Mouse (Mus musculus) erythroblast, adult 5-6 weeks (primary cell): ENCODE results near the gene Gtf3c5. TPM values are rescaled to one million over a fixed set of nuclear protein-coding genes. Genes with fewer than 3 reads are reported as not detected.

ENCODE experiments used
- ATAC-seq: replicated peaks from 2 replicates; pipeline ENCODE4 v1.8.0; 2016; ENCODE audit warnings: moderate number of reproducible peaks, mild to moderate bottlenecking, moderate TSS enrichment, inconsistent platforms; ENCODE audit not compliant: poor library complexity, low FRiP score, severe bottlenecking
- total RNA-seq, 2 experiments: library from RNA; stranded (forward) in 1 of 2; stranded (reverse) in 1 of 2; fragments of 150-400 nt in 1 of 2; fragments of 200-764, 138-1000 nt in 1 of 2; gene quantifications; 2 replicates each; pipeline versions ENCODE4 v1.2.3 to v1.2.4; 2015 to 2017; ENCODE audit warnings: low replicate concordance in 2 of 2

The Gtf3c5 gene
- total RNA-seq, 2 experiments from 2014 or later: 2.9 to 4.0 TPM

DNA sequence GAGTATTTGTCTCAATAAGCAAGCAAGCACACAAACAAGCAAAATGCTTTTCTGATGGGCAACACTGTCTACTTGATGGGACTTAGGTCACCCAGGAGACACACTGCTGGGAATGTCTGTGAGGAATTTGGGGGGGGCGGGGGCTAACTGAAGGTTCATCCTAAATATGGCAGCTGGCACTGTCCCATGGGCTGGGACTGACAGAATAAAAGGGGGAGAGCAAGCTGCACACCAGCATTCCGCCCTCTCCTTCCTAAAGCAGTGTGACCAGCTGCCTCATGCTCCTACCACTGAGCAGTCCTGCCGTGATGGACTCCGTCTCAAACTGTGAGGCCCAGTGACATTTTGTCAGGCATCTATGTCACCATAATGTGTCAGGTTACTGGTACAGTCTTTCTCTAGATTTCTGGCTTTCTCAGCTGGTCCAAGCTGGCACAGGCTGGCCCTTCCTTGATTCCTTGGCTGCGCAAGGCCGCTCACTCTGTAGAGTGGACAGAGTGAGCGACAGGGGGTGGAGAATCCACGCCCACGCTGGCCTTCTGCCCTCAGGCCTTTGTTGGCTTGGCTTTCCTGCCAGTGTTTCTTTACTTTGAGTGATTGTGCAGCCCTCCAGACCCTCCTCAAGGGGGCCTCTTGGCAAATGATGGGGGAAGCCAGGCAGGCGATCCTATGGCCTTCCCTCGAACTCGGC, 27.3 kb upstream of the Gtf3c5 start:
- no peak for ATAC-seq

DNA sequence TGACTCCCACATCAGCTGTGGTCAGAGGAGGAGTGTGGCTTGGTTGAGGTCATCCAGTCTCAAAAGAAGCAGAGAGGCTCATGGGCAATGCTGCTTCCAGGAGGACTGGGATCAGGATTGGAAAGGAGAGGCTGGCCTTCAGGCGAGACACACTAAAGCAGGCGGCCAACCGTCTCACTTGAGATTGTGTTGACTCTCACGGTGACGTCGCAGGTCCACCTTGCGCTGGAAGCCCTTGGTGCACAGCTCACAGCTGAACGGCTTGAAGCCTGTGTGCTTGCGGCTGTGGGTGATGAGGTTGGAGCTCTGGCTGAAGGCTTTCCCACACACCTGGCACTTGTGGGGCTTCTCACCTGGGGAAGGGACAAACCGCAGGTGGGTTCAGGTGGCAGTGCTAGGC, 26.3 kb upstream of the Gtf3c5 start:
- ATAC-seq: no peak

DNA sequence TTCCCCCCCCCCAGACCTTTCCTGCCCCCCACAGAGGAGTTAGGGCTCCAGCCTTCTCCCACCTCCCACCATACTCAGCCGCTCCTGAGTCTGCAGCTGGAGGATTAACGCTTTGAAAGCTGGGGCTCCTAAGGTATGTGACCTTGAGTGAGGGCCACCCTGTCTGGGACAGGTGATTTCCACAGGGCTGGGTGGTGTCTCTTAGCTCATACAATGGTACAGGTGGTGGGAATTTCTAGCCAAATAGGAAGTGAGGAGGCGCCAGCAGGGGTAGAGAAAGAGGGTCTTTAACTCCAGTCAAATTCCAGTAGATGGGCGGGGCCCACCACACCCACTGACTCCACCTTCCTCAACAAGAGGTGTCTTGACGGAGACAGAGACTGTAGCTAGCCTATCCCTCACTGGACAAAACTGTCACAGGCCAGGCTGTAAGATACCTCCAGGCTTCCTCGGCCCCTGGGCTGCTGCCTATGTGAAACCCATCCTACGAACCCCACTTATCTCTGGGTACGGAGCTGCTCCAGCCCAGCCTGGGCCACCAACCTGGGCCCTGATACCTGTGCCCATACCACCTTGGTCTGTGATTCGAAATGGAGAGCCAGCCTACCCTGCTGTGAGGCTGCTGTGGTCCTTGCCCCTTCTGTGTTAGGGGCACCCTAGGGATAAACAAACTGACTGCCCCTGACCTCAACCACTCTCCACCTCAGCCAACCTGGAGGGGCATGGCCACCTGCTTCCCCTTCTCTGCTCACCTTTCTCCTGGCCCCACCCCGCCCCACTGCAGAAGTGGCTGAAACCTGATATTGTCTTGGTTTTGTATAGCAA, 24.0 kb upstream of the Gtf3c5 start:
- peak; percentile 50 for ATAC-seq

DNA sequence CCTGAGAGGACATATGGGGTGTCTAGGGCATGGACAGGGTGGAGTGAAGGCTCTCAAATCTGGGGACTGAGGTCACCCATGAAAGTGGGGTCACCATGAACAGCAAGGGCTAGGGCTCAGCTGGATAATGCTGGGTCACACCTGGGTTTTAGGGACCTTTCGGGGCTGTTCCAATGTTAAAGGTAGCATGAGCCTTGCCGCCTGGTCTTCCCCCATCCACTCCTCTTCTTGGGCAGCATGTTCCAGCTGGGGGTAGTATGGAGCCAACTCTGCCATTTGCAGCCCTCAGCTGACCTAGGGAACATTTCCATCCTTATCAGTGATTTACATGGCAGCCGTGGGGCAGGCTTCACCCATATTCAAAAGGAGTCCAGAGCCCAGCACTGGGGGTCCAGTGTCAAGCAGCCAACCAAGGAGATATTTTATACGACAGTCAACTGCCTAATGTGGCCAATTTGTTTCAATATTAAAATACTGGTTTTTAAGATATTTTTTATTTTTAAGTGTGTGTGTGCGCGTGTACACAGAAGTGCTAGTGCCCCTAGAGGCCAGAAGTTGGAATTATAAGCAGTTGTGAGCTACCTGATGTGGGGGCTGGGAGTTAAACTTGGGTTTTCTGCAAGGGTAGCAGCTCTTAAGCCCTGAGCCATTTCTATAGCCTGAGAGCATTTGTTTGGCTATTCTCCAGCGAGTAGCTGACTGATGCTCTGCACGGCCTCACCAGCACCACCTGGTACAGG, 23.2 kb upstream of the Gtf3c5 start:
- ATAC-seq: peak; percentile 45; the same call in 1 of the 2 replicates

DNA sequence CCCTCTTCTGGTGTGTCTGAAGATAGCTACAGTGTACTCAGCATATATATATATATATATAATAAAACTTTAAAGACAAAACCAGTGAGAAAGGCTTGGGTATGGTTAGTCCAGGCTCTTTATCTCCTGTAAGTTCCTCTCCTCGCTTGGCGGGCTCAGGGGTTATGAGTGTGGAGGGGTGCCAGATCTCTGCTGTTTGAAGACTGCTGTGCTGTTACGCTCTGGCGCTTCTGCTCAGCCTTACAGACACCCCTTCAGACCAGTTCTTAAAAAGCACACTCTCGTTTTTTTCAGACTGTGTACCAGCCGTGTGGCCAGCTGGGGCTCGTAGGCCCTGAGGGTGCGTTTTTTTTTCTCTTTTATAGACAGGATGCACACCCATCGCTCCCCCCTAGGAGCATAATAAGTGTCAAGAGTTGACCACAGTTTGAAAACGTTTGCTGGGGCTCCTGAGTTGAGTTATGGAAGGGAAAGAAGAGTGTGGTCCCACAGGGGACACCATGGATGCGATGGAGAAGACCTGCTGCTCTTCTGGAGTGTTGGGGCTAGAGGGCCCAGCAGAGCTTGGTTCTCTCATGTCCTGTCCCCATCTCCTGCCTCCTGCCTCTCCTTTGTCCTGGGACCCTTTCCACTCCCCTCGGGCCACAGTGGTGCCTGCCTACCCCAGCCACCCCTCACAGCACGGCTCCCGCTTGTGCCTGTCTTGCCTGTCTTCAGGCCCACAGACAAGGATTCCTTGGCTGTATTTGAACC, 22.4 kb upstream of the Gtf3c5 start:
- ATAC-seq: no peak

DNA sequence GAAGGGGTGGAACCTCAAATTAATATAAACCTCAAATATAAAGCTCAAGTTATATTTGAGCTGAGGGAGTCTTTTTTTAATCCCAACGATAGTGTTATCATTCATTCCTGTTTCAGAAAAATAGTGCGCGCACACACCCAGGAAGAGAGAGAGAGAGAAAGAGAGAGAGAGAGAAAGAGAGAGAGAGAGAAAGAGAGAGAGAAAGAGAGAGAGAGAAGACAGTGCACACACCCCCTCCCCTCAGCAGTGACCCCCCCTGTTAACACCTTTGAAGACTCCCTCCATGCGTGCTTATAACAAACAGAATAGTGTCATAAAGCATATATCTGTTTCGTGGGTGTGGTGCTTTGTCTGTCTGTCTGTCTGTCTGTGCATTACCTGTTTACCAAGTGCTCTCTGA, 20.0 kb upstream of the Gtf3c5 start:
- no peak for ATAC-seq

DNA sequence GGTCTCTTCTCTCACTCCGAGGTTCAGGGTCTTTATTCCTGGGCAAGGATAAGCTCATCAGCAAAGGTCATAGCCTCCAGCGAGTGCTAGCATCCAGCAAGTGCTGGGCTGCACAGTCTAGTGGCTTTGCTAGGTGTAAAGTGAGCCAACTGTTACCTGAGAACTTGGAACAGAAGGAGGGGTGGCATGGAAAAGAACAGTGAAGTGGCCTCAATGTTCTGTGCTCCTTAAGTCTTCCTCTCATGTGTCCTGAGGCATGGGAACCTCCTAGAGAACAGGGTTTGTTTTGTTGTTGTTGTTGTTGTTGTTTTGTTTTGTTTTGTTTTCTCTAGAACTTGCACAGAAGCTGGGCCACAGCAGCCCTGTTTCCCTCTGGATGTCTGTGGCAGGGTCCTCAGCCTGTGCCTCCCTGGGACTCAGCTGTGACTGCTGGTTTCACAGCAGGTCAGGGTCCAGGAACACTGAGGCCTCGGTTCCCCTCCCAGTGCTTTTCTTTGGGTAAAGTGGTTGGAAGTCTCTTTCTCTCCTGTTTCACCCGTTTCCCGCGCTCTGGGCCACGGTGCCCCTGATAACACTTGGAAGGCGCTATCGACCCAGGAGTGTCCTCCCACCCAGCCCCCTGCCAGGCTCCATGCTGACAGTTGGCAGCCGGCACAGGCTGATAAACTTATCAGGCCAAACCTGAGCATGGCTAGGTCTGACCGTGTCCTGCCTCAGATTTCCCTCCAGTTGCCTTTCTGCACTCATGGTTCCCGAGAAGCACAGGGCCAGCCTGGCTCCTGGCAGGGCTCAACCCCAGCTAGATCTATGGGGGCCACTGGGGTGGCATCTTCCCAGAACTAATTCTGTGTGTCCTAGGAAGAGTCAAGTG, 18.4 kb upstream of the Gtf3c5 start:
- peak; percentile 82 for ATAC-seq

DNA sequence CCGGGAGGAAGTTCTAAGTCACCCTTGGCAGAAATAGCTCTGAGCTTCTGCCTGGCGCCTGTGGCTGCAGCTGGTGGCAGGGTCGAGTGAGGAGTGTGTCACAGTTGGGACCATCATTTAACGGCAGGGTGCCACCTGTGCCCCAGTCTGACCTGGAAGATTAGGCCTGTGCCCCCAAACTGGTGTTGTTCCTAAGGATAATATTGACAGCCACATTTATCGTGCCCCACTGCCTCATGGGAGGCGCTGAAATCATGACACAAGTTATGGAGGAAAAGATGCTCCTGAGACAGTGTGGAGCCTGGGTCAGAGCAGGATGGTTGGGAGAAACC, 16.0 kb upstream of the Gtf3c5 start:
- no peak for ATAC-seq

DNA sequence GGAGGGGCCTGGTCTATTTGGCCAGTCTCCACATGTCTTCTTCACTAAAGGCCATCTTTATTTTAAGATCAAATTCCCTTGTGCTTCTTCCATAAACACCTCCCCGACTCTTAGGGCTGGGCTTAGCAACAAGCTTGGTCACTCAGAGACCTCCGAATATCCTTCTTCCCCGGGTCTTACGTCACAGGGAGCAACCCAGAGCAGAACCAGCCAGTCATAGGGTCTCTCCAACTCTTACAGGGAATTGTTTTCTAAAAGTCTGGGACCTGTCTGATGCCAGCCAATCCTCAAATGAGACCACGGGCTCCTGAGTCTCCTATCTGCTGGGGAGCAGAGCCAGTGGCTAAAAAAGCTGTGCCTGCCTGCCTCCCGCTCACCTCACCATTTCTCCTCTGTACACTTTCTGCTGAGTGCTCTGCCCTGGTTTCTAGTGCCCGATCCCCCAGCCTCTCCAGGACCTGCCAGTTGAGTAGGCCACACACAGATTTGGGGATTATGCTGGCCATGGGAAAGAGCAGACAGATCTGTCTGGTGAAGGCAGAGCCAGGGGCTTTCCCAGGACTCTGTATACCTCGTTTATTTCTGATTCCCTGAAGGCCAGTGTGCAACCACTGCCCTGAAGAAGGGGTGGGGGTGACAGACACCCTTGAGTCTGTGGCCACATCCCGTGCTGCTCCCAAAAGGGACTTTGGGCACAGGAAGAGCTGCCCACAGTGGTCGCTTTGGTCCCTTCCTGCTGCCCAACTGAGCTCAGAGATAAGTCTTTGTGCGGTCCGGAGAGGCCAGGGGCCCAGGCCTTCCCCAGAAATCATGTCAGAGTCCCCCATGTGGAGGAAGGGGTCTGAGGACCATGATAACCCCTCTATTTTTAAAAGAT, 15.4 kb upstream of the Gtf3c5 start:
- ATAC-seq: no peak

DNA sequence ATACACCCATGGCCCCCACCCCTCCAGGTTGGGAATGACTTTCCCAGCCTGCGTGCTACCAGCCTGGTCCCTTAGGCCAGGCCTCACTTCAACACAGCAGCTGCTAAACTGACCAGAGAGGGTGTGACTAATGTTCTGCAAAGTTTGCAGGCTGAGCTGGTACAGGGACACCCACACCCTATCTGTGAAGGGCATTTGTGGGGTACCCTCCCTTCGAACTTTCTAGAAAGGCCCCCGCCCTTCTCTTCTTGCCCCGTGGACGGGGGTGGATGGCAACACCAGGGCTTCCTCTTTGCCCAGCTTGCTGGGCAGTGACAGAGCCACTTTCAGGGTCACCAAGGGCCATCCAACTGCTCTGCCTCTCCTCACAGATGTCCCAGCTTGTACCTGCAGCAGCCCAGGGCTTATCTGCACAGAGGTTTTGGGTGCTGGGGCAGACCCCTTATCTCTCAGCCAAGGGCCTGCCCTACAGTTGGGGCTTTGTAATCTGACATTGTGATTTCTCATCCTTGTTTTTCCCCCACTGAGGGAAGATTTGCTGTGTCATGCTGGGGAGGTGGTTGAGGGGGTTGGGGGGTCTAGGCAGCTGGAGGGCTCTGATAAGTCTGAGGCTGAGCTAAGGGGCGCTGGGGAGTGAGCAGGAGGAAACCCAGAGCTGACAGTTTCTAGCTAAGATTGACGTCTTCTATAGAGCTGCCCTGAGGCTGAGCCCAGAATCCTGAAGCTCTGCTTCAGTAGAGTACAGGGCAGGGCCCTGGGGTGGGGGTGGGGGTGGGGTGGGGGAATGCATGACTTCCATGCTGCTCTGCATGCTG, 14.4 kb upstream of the Gtf3c5 start:
- ATAC-seq: peak; percentile 30

DNA sequence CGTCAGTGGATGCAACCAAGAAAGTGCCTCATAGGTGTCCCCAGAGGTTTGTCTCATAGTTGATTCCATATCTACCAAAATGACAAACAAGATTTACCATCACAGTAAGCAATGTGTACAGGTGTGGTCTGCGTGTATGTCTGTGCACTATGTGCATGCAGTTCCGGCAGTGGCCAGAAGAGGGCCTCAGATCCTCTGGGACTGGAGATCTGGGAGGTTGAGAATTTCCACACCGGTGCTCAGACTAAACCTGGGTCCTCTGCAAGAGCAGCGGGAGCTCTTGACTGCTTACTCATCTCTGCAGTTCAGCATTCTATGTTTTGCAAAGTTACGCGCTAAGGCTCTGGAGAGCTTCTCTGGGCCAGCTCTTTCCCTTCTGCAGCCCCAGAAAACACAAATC, 13.4 kb upstream of the Gtf3c5 start:
- no peak for ATAC-seq

DNA sequence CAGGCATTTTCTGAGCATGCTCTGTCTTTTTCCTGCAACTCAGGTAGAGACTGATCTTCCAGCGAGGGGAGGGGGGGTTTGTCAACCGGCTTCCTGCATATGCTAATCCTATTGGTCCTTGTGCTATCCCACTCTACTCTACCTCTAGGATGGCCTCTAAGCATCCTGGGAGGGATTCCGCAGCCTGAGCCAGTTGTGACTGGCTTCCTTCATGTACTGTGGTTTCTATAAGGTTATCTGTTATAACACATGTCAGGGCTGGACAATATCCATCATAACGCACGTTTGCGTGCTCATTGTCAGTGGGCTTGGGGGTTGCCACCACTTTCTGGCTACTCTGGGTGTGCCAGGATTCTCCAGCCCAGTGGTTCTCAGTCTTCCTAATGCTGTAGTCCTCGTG, 12.5 kb upstream of the Gtf3c5 start:
- ATAC-seq: peak; percentile 56

DNA sequence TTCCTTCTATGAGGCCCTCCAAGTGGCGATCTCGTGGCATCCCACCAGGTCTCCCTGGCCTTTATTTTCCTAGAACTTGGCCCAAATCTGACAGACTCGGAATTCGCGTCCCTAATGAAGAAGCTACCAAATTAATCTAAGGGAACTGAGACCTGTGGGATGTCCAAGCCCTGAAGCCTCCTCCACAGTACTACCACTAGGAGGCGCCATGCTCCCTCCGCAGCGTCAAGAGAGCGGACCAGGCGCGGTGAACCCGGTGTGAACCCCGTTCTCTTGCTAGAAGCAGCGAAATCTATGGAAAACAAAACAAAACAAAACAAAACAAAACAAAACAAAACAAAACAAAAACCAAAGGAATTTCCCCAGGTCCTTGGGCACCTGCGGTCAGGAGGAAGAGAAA, 9.3 kb upstream of the Gtf3c5 start:
- peak; percentile 83 for ATAC-seq

DNA sequence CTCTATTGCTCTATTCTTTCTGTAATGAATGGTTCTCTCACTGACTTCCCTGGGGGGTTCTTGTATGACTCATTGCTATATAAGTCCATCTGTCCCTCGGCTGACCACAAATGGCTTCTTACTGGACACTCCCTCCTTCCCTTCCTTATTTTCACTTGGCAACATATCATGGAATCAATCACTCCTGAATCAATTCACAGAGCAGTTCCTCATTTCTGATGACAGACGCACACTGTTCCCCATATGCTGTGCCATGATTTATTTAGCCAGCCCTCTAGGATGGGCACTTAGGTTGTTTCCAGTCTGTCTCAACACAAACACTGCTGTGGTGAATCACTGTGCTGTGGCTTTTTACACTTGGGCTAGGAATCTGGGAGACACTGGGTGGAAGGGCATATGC, 7.9 kb upstream of the Gtf3c5 start:
- ATAC-seq: no peak

DNA sequence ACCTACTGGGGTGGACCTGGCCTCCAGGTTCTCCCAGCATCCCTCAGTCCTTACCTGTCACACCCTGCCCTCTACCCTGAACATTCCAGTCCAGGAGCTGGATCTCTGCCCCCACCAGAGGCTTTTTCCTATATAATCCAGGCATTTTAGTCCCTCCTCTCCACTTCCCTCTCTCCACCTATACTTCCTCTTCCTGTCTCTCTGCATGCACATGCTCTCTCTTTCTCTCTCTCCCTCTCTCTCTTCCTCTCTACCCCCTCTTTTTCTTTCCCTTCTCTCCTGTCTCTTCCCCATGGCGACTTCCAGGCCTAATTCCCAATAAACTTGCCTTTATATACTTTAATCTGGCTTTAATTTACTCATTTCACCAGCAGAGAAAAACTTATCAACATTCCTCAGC, 5.0 kb upstream of the Gtf3c5 start:
- ATAC-seq: no peak

DNA sequence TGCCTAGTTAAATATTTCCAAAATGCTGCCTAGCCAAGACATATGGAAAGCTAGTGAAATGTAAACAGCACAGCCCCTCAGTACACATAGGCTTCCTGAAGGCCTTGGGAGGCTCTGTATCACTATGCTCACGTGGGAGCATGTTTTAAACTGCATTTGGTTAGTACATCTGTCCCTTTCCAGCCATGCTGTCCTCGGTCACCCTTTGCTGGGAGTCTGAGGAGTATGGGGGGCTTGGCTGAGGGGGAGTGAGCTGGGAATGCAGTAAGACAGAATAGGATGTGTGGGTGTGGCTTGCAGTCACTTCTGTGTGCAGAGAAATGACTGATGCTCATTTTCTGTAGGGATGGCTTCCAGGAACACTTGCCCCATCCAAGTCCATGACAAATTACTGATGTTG, 2.2 kb upstream of the Gtf3c5 start:
- ATAC-seq: no peak

DNA sequence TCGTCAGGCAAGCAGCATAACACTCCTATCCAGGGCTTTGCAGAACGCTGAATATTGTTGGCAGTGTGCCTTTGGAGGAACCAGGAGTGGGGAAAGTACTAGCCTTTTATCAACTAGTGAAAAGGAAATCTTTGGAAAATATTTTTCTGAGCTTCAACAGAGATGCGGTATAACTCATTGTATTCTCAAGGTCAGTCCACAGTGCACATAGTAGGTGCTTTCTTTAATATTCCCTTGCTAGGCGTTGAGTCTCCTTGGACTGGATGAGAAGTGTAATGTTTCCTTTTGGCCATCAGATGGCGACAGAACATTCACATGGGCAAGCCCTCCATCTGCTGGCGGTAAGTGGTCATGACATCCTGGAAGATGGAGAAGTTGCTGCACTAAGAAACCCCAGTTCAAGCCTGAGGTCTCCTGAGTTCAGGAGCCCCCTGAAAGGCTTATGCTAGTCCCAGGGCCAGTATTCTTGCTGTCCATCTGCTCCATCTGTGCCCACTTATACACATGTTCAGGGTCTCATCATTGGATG, 1.6 kb upstream of the Gtf3c5 start:
- ATAC-seq: peak; percentile 79
